Mouse (Mus musculus) kidney, postnatal 0 days (tissue): ENCODE data around the gene Atpaf1. TPM values are rescaled to one million over a fixed set of nuclear protein-coding genes. Genes with fewer than 3 reads are reported as not detected.

ENCODE experiments used
- ATAC-seq: fragments of 200-750 bp; cut with Nextera tagmentation; replicated peaks from 2 replicates; pipeline ENCODE4 v1.8.0; 2017; ENCODE audit warnings: low read depth, moderate number of reproducible peaks, moderate TSS enrichment, moderate library complexity; ENCODE audit not compliant: low FRiP score
- DNase-seq: peaks from one replicate; pipeline ENCODE4 v3.0.0-alpha.2; 2016; ENCODE audit warnings: low spot score
- H3K27ac ChIP-seq: fragments of 300-500 bp; sonication (generic); 2 replicates; pipeline ENCODE4 v1.5.1; 2014; ENCODE audit warnings: mild to moderate bottlenecking
- H3K27me3 ChIP-seq: fragments of 300-500 bp; sonication (generic); 2 replicates; pipeline ENCODE4 v1.6.1; 2014; ENCODE audit warnings: low read length, mixed read lengths; ENCODE audit not compliant: insufficient read depth
- H3K36me3 ChIP-seq: fragments of 300-500 bp; sonication (generic); 2 replicates; pipeline ENCODE4 v1.6.1; 2014; ENCODE audit warnings: low read length, mixed read lengths; ENCODE audit not compliant: insufficient read depth
- H3K4me1 ChIP-seq: fragments of 300-500 bp; sonication (generic); replicated peaks from 2 replicates; pipeline ENCODE4 v1.6.1; 2014; ENCODE audit warnings: antibody characterized with exemption, low read length, mixed read lengths; ENCODE audit not compliant: insufficient read depth
- H3K4me2 ChIP-seq: fragments of 300-500 bp; sonication (generic); 2 replicates; pipeline ENCODE4 v1.6.1; 2014; ENCODE audit warnings: mild to moderate bottlenecking, low read length, moderate library complexity, mixed read lengths
- H3K4me3 ChIP-seq: fragments of 300-500 bp; sonication (generic); replicated peaks from 2 replicates; pipeline ENCODE4 v1.5.1; 2014; ENCODE audit warnings: low read depth, low read length
- H3K9ac ChIP-seq: fragments of 300-500 bp; sonication (generic); 2 replicates; pipeline ENCODE4 v1.6.1; 2014; ENCODE audit warnings: low read depth, low read length
- H3K9me3 ChIP-seq: fragments of 300-500 bp; sonication (generic); replicated peaks from 2 replicates; pipeline ENCODE4 v1.6.1; 2016; ENCODE audit warnings: low read length, inconsistent platforms, mixed read lengths
- CTCF ChIP-seq: IDR thresholded peaks from 2 replicates; pipeline ENCODE4 v1.5.1; 2016; ENCODE audit warnings: antibody characterized with exemption, low read depth, mild to moderate bottlenecking, moderate library complexity
- WGBS: fragments of 180-500 bp; shearing (Covaris S2); extraction: QIAGEN DNeasy Blood & Tissue Kit; methylation state at CpG from one replicate; pipeline ENCODE4 v1.1.7; 2014; 5-methylcytosine and 5-hydroxymethylcytosine counted together
- polyA plus RNA-seq: library from polyadenylated mRNA; unstranded; fragments of >200 nt; fragmentation: Nextera tagmentation; extraction: Ambion mirVana; gene quantifications from 2 replicates; pipeline ENCODE4 v1.2.1, GENCODE M21; 2015

The Atpaf1 gene
- polyA plus RNA-seq, 1 experiment from 2014 or later, result 62.1 TPM

DNA sequence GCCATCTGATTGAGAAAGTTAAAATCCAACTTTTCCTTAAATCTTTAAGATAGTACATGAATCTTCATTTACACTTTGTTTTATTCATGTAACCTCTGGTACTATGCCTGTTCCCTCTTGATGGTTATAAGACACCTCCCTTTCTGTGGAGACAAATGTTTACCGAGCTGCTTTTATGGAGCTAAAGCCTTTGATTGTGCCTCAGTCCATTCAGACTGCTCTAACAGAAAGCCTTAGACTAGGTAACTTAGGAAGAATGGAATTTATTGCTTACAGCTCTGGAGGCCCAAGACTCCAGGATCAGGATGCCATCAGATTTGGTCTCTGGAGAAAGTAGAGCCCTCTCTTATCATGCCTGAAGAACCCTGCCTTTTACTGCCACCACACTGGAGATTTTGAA, 36.4 kb upstream of the Atpaf1 start:
- Histone ChIP-seq H3K9ac (no peak overlapping the region), H3K9me3 (no peaks in the 10 kb centered on the region), H3K27me3 (no peaks in the 10 kb centered on the region), H3K36me3 (peaks cover 25% of the 10 kb centered on the region; the same call in 1 of the 2 replicates), H3K4me2 (no peak overlapping the region), H3K4me1 (no peaks in the 10 kb centered on the region), H3K27ac (no peak overlapping the region), H3K4me3 (no peak overlapping the region)
- DNase-seq (no peak), ATAC-seq (no peak)
- TF ChIP-seq CTCF, result no peak
- WGBS, result 12% methylated on average over 1 of the region's 1 CpGs

GRCm38 (mm10) chr4:115749336-115749735, 35.3 kb upstream of the Atpaf1 start:
- ATAC-seq, result no peak
- H3K4me2 ChIP-seq, result no peak overlapping the region
- H3K36me3 ChIP-seq, result peaks cover 34% of the 10 kb centered on the region; the same call in 1 of the 2 replicates
- no peak overlapping the region for H3K27ac ChIP-seq
- DNase-seq, result no peak
- WGBS, result 93% methylated on average over 1 of the region's 1 CpGs
- H3K9ac ChIP-seq, result no peak overlapping the region
- H3K9me3 ChIP-seq, result no peaks in the 10 kb centered on the region
- H3K27me3 ChIP-seq, result no peaks in the 10 kb centered on the region
- H3K4me3 ChIP-seq, result no peak overlapping the region
- TF ChIP-seq CTCF, result no peak
- no peaks in the 10 kb centered on the region for H3K4me1 ChIP-seq

GRCm38 (mm10) chr4:115754101-115754500, 30.5 kb upstream of the Atpaf1 start:
- WGBS, result 95% methylated on average over 3 of the region's 3 CpGs
- Histone ChIP-seq H3K9me3 (no peaks in the 10 kb centered on the region), H3K27me3 (no peaks in the 10 kb centered on the region), H3K4me1 (no peaks in the 10 kb centered on the region), H3K9ac (no peak overlapping the region), H3K27ac (no peak overlapping the region), H3K36me3 (peaks cover 22% of the 10 kb centered on the region; the same call in 1 of the 2 replicates), H3K4me3 (no peak overlapping the region), H3K4me2 (no peak overlapping the region)
- DNase-seq (no peak), ATAC-seq (no peak)
- no peak for TF ChIP-seq CTCF

GRCm38 (mm10) chr4:115754851-115755250, 29.8 kb upstream of the Atpaf1 start:
- Histone ChIP-seq H3K27me3 (no peaks in the 10 kb centered on the region), H3K4me2 (no peak overlapping the region), H3K9ac (no peak overlapping the region), H3K4me1 (no peaks in the 10 kb centered on the region), H3K36me3 (peaks cover 18% of the 10 kb centered on the region; the same call in 1 of the 2 replicates), H3K9me3 (no peaks in the 10 kb centered on the region), H3K27ac (no peak overlapping the region), H3K4me3 (no peak overlapping the region)
- ATAC-seq (no peak), DNase-seq (no peak)
- 90% methylated on average over 1 of the region's 1 CpGs for WGBS
- peak; percentile 34 for TF ChIP-seq CTCF

GRCm38 (mm10) chr4:115761206-115761605, 23.4 kb upstream of the Atpaf1 start:
- Histone ChIP-seq H3K4me3 (no peak overlapping the region), H3K4me1 (no peaks in the 10 kb centered on the region), H3K27me3 (no peaks in the 10 kb centered on the region), H3K4me2 (no peak overlapping the region), H3K9ac (no peak overlapping the region), H3K27ac (no peak overlapping the region), H3K36me3 (peaks cover 25% of the 10 kb centered on the region), H3K9me3 (no peaks in the 10 kb centered on the region)
- WGBS, result 41% methylated on average over 3 of the region's 3 CpGs
- no peak for TF ChIP-seq CTCF
- DNase-seq, result no peak
- no peak for ATAC-seq

- Histone ChIP-seq H3K4me3 (no peak overlapping the region), H3K9ac (no peak overlapping the region), H3K27me3 (no peaks in the 10 kb centered on the region), H3K4me1 (no peaks in the 10 kb centered on the region), H3K9me3 (no peaks in the 10 kb centered on the region), H3K36me3 (peaks cover 23% of the 10 kb centered on the region; the same call in 1 of the 2 replicates), H3K4me2 (no peak overlapping the region), H3K27ac (no peak overlapping the region)
- ATAC-seq (no peak), DNase-seq (no peak)
- WGBS, result 77% methylated on average over 11 of the region's 11 CpGs
- TF ChIP-seq CTCF, result no peak
Observed at GRCm38 (mm10) chr4:115764581-115764980, 20.0 kb upstream of the Atpaf1 start.
